Mouse (Mus musculus): ENCODE measurements around the gene Olfr221. TPM values are rescaled to one million over a fixed set of nuclear protein-coding genes. Genes with fewer than 3 reads are reported as not detected.
A peak's percentile ranks its signal among the peaks of the same experiment; 100 is the strongest.

Gene Olfr221
- polyA plus RNA-seq, 1 experiment: not detected

- peaks cover 14% of the 10 kb centered on the region for H3K36me3 ChIP-seq (replicated peaks; ENCODE audit: low read length)
- H3K27me3 ChIP-seq (replicated peaks): no peaks in the 10 kb centered on the region
- peak within 1 kb of the TSS; percentile 93 for H3K4me3 ChIP-seq (replicated peaks)
- no peaks in the 10 kb centered on the region for H3K9me3 ChIP-seq
- TF ChIP-seq GATA1 (IDR thresholded peaks at IDR 0.05; ENCODE audit: borderline replicate concordance, low read length): no peak
- no peak for TF ChIP-seq FLI1 (IDR thresholded peaks at IDR 0.05; ENCODE audit: low read length)
- H3K4me1 ChIP-seq: peaks cover 80% of the 10 kb centered on the region
Measured at GRCm38 (mm10) chr14:52020486-52021137, 21.6 kb downstream of the Olfr221 start, which contains the start of gene Zfp219. Gene Zfp219 (minus strand): TSS chr14:52020733.

GRCm38 (mm10) chr14:52019590-52020340 lies 22.5 kb downstream of the Olfr221 start:
- Histone ChIP-seq H3K4me1 (peaks cover 83% of the 10 kb centered on the region), H3K36me3 (replicated peaks; ENCODE audit: low read length) (peaks cover 14% of the 10 kb centered on the region), H3K4me3 (replicated peaks) (peak overlapping the region; percentile 93), H3K27me3 (replicated peaks) (no peaks in the 10 kb centered on the region), H3K9me3 (no peaks in the 10 kb centered on the region)
- TF ChIP-seq FLI1 (IDR thresholded peaks at IDR 0.05; ENCODE audit: low read length) (no peak), GATA1 (IDR thresholded peaks at IDR 0.05; ENCODE audit: borderline replicate concordance, low read length) (no peak)

GRCm38 (mm10) chr14:52019051-52019589 lies 23.1 kb downstream of the Olfr221 start:
- H3K4me1 ChIP-seq: peaks cover 77% of the 10 kb centered on the region
- no peaks in the 10 kb centered on the region for H3K9me3 ChIP-seq
- peak overlapping the region; percentile 93 for H3K4me3 ChIP-seq (replicated peaks)
- TF ChIP-seq FLI1 (IDR thresholded peaks at IDR 0.05; ENCODE audit: low read length) (no peak), GATA1 (IDR thresholded peaks at IDR 0.05; ENCODE audit: borderline replicate concordance, low read length) (no peak)
- H3K27me3 ChIP-seq (replicated peaks): no peaks in the 10 kb centered on the region
- peaks cover 14% of the 10 kb centered on the region for H3K36me3 ChIP-seq (replicated peaks; ENCODE audit: low read length)

- H3K4me1 ChIP-seq: peaks cover 75% of the 10 kb centered on the region
- no peak for TF ChIP-seq FLI1 (IDR thresholded peaks at IDR 0.05; ENCODE audit: low read length)
- TF ChIP-seq GATA1 (IDR thresholded peaks at IDR 0.05; ENCODE audit: borderline replicate concordance, low read length): no peak
- peaks cover 14% of the 10 kb centered on the region for H3K36me3 ChIP-seq (replicated peaks; ENCODE audit: low read length)
- H3K9me3 ChIP-seq: no peaks in the 10 kb centered on the region
- no peaks in the 10 kb centered on the region for H3K27me3 ChIP-seq (replicated peaks)
- H3K4me3 ChIP-seq (replicated peaks): peak overlapping the region; percentile 93
Measured at GRCm38 (mm10) chr14:52018248-52019050, 23.8 kb downstream of the Olfr221 start.

DNA sequence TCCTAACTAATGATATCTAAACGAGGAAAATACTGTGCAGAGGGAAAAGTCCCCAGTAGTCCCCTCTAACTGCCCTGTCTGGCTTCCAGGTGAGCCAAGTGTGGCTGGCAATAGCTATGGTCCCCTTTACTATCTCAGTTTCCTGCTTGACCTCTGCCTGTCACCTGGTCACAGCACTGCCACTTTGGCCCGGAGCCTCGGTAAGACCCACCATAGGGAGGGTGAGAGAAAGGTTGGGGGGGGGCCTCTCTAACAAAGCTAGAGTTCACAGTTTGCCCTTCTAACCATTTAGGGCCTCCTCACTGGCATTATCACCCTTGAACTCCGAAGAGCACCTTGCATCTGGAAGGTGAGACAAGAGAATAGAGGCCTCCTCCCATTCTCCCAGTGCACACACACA lies 24.6 kb downstream of the Olfr221 start:
- Histone ChIP-seq H3K4me3 (replicated peaks) (no peak overlapping the region), H3K36me3 (replicated peaks; ENCODE audit: low read length) (peaks cover 14% of the 10 kb centered on the region), H3K4me1 (peaks cover 75% of the 10 kb centered on the region), H3K9me3 (no peaks in the 10 kb centered on the region), H3K27me3 (replicated peaks) (no peaks in the 10 kb centered on the region)
- TF ChIP-seq FLI1 (IDR thresholded peaks at IDR 0.05; ENCODE audit: low read length) (no peak), GATA1 (IDR thresholded peaks at IDR 0.05; ENCODE audit: borderline replicate concordance, low read length) (no peak)

- Histone ChIP-seq H3K36me3 (replicated peaks; ENCODE audit: low read length) (peaks cover 14% of the 10 kb centered on the region), H3K4me1 (peaks cover 75% of the 10 kb centered on the region), H3K9me3 (no peaks in the 10 kb centered on the region), H3K4me3 (replicated peaks) (peak overlapping the region; percentile 38), H3K27me3 (replicated peaks) (no peaks in the 10 kb centered on the region)
- no peak for TF ChIP-seq GATA1 (IDR thresholded peaks at IDR 0.05; ENCODE audit: borderline replicate concordance, low read length)
- TF ChIP-seq FLI1 (IDR thresholded peaks at IDR 0.05; ENCODE audit: low read length): no peak
Measured at GRCm38 (mm10) chr14:52016625-52017405, 25.4 kb downstream of the Olfr221 start.

DNA sequence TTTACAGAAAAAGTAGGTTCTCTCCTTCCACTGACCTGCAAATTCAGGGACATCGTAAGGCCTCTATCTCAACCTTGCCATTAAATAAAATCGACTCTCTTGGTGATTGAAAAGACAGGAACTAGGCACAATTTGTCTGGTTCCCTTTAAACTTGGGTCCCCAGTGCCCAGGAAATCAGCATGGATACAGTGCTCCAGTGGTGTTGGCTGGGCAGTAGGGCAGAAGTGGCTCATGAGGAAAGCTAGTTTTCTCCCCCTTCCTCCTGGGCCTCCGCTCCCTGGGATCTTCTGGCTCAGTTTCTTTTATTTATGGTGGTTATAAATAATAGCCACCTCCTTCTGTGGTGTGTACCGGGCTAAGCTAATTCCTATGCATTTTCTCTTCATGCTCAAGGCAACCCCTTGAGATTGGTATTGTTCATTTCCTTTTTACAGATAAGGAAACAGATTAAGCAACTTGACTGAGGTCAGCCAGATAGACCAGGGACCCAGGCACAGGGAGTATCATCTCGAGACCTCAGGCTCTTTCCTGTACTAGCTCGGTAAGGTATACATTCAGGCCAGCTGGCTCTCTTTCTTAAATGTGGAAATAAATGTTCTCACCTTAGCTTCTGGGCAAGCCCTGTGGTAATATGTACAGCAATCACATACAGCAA lies 26.7 kb downstream of the Olfr221 start, which contains the start of gene Tmem253:
TSS of gene Tmem253 (plus strand) at position 214 of the 656 bp plus-strand sequence.
- Histone ChIP-seq H3K36me3 (replicated peaks; ENCODE audit: low read length) (peaks cover 14% of the 10 kb centered on the region), H3K4me3 (replicated peaks) (peak within 1 kb of the TSS; percentile 95), H3K9me3 (no peaks in the 10 kb centered on the region), H3K27me3 (replicated peaks) (no peaks in the 10 kb centered on the region), H3K4me1 (peaks cover 76% of the 10 kb centered on the region)
- TF ChIP-seq FLI1 (IDR thresholded peaks at IDR 0.05; ENCODE audit: low read length): no peak
- TF ChIP-seq GATA1 (IDR thresholded peaks at IDR 0.05; ENCODE audit: borderline replicate concordance, low read length): no peak

GRCm38 (mm10) chr14:52014761-52015311 lies 27.4 kb downstream of the Olfr221 start:
- TF ChIP-seq GATA1 (IDR thresholded peaks at IDR 0.05; ENCODE audit: borderline replicate concordance, low read length): no peak
- TF ChIP-seq FLI1 (IDR thresholded peaks at IDR 0.05; ENCODE audit: low read length): no peak
- no peaks in the 10 kb centered on the region for H3K9me3 ChIP-seq
- H3K4me1 ChIP-seq: peaks cover 80% of the 10 kb centered on the region
- H3K36me3 ChIP-seq (replicated peaks; ENCODE audit: low read length): peaks cover 15% of the 10 kb centered on the region
- H3K27me3 ChIP-seq (replicated peaks): no peaks in the 10 kb centered on the region
- peak overlapping the region; percentile 95 for H3K4me3 ChIP-seq (replicated peaks)

All from megakaryocyte, embryonic 14.5 days (primary cell).